Mouse (Mus musculus) spleen, adult 18-20 months (tissue): ENCODE data around the gene Plekhg1.
A peak's percentile ranks its signal among the peaks of the same experiment; 100 is the strongest.

Source experiments
- DNase-seq, 2 experiments: peaks; one replicate each; pipeline ENCODE4 v3.0.0; 2022; ENCODE audit warnings: mixed read lengths in 2 of 2

Gene Plekhg1

DNA sequence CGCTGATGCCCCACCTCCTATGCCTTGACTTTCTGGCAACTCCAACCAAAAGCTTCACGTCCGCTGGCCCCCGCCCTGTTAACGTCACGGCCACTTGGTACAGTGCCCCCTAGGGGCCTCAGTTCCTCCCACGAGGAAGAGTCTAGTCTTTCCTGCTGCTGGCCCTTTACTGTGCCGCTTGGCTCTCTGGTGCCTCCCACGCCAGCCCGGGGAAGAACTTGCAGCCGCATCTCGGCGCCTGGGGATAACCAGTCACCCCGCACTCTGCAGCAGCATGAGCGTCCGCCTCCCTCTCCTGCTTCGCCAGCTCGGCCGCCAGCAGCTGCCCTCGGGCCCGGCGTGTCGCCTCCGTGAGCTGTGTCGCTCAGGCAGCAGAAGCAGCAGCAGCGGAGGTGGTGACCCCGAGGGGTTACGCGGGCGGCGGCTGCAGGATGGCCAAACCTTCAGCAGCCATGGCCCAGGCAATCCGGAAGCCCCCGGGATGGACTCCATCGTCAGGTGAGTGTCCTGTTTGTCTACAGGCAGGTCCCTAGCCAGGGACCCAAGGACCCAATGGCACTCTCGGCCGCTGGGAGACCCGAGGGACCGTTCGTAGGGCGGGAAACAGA is 232.9 kb downstream of the Plekhg1 start, which contains the start of gene Mthfd1l:
Mthfd1l (plus strand) TSS at position 138 of the 608 bp plus-strand sequence.
- peak; percentile 82 to 88 for DNase-seq

- DNase-seq, result peak; percentile 84 to 88
These were observed 233.5 kb downstream of the Plekhg1 start for GRCm38 (mm10) chr10:3973589-3974070.

- DNase-seq, result no peak
These were observed 234.2 kb downstream of the Plekhg1 start for GRCm38 (mm10) chr10:3974380-3974779.

- DNase-seq, result no peak
These were observed 235.9 kb downstream of the Plekhg1 start for GRCm38 (mm10) chr10:3975898-3976622.

- DNase-seq, result no peak
These were observed 236.5 kb downstream of the Plekhg1 start for GRCm38 (mm10) chr10:3976623-3977010.

GRCm38 (mm10) chr10:3978326-3978725 is 238.2 kb downstream of the Plekhg1 start:
- no peak for DNase-seq

- DNase-seq, result no peak
These were observed 238.8 kb downstream of the Plekhg1 start for GRCm38 (mm10) chr10:3978792-3979488.

DNA sequence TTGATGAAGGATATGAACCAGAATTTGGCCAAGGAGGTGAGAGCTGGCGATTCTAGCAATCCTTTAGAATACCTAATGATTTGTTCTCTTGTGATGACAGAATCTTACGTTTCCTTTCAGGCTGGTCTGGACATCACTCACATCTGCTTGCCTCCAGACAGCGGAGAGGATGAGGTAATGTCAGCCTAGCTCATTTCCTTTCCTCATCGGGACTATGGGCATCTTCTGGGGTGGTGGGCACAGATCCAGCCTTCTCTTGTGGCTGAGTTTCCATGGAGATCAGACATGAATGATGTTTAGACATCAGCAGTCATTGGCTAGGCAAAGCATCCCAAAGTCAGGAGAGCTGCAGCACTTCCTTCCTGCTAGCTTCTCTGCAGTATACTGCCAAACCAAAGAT is 240.1 kb downstream of the Plekhg1 start:
- no peak for DNase-seq

DNA sequence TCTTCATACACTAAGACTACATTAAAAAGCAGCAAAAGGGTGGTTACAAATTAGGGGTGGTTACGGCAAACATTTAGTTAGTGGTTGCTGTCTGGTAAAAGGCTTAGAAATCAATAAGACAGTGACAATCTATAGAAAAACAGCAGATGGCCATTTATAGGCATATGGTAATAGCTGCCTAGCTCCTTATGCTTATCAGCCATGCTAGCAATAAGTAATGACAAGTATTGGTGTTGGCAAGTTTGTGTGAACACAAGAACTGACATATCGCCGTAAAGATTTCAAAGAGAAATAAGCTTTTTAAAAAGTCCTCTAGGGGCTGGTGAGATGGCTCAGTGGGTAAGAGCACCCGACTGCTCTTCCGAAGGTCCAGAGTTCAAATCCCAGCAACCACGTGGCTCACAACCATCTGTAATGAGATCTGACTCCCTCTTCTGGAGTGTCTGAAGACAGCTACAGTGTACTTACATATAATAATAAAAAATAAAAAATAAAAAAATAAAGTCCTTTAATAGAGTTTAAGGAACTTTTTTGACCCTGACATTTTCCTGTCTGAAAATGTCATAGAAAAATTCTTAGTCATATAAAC is 250.2 kb downstream of the Plekhg1 start:
- no peak for DNase-seq

GRCm38 (mm10) chr10:3993365-3994102 is 253.4 kb downstream of the Plekhg1 start:
- no peak for DNase-seq

DNA sequence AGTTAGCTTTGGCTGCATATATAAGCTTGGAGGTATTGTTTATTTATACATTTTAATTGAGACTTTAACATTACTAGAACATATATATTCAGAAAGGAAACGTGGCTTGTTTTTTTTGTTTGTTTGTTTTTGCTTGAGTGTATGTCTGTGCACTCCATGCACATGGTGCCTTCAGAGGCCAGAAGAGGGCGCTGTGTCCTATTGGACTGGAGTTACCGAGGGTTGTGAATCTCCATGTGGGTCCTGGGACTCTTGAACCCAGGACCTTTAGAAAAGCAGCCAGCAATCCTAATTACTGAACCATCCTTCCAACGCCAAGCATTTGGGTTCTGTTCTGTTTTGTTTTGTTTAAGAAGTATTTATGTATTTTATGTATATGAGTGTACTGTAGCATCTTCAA is 255.1 kb downstream of the Plekhg1 start:
- DNase-seq, result no peak

DNA sequence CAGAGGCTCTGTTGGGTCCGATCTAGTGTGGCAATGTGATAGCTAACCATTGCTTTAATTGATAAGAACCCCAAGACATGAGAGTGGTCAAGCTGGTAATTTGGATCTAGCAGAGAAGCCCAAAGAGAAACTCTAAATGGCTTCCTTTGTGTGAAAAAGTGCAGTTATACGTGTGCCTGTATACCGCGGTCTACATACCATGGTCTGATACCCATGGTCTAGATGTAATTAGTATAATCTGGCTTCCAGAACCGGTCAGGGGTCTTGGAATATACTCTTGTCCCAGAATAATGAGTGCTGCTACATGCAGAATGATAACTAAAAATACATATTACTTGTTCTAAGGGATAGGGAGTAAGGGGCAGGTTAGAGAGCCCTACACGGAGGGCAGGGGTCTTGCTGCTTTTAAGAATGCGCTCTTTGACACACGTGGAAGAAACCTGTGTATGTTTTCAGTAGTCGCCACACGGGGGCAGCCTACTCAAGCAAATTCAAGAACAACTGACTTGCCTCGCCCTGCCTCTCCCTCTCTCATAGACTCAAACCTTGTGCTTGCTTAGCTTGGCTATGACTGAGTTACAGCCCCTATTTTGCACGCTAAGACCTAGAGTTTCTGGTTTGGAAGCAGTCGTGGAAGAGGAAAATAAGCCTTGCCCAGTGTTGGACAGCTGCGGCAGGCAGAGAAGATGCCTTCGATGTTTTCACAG is 256.2 kb downstream of the Plekhg1 start:
- DNase-seq, result peak; percentile 32 to 52

GRCm38 (mm10) chr10:3997851-3998426 is 257.8 kb downstream of the Plekhg1 start:
- DNase-seq, result no peak

DNA sequence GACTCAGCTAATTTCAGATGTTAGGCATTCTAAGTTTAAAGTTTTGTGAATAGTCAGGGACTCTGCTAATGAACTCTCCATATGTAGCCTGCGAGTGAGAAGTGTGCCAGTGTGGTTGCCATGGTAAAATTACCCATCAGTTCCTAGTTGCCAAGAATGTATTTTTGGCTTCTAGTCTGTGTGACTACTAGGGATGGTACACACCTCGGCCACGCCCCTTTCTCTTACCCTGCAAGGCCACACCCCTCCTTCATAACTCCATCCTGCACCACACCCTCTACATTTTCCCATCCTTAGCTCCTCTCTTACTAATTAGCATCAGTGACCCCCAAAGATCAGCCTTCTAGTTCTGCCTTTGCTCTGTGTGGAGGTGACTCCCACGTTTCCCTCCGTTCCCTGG is 262.5 kb downstream of the Plekhg1 start:
- DNase-seq, result no peak

DNA sequence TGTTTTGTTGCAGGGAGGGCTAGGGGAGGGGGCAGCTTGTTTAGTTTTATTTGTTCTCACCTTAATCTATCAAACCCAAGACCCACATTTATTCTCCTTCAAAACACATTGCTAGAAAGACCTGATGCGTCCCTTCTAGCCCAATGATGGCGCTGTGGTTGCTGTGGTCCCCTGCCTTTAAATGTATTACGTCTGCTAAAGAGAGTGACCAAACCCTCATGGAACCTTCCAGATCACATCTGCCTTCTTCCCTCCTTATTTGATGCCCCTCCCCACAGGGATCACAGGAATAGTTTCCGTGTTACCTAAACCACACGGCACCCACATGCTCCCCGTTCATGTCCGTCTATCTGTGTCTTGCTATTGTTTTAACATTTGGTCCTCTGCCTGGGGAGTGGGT is 265.0 kb downstream of the Plekhg1 start:
- DNase-seq, result no peak

- no peak for DNase-seq
These were observed 266.3 kb downstream of the Plekhg1 start for GRCm38 (mm10) chr10:4006296-4007015.
